In the genomic region with DNA sequence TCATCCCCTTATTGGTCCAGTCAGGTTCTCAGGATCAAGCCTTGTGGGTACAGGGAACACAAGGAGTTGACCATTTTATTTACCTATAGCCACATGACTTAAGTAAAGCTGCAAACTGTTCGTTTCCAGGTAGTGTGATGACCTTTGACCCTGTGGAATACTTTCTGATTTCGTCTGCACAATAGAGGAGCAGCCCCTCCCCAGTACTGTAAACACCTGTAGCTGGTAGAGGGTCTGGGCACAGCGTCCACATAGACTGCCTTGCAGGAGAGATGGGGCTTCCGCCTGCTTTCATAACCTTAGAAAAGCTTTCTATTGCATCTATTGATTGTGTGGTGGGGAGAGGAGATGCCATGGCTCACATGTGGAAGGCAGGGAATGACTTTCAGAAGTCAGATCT, we compare ENCODE assay signal across 15 mouse cellular contexts.
A peak's percentile ranks its signal among the peaks of the same experiment; 100 is the strongest.
DNase-seq lines count a peak whose midpoint lies in the region; ATAC-seq and TF ChIP-seq lines count a peak whose summit lies in the region.
"Had no signal": no experiment of that assay in that cellular context is flagged by ENCODE, and none has a peak within 500 bp of the region (broad histone marks: within the 10 kb centered on the region; RNA-seq: fewer than 3 reads in every experiment).

No protein-coding gene starts in this region.

- H3K27me3 ChIP-seq in forebrain, embryonic 13.5 days = no peaks in the 10 kb centered on the region
- no peaks in the 10 kb centered on the region for H3K27me3 ChIP-seq in forebrain, embryonic 12.5 days
- H3K27me3 ChIP-seq in myocyte (ENCODE audit: control insufficient read depth, insufficient read depth, insufficient read length) = no peaks in the 10 kb centered on the region
- no peaks in the 10 kb centered on the region for H3K27me3 ChIP-seq in stomach, postnatal 0 days (ENCODE audit: control insufficient read depth, insufficient read depth, low read length)
- H3K27me3 ChIP-seq: embryonic facial prominence, embryonic 12.5 days; embryonic facial prominence, embryonic 15.5 days; hindbrain, embryonic 13.5 days; intestine, embryonic 15.5 days had no signal

- TF ChIP-seq CTCF in stomach, postnatal 0 days (IDR thresholded peaks at IDR 0.05; ENCODE audit: low read depth) = no peak

- H3ac ChIP-seq in myocyte (ENCODE audit: control insufficient read depth, insufficient read length) = no peak overlapping the region

- peak overlapping the region; percentile 5; the same call in 1 of the 2 replicates for H3K4me2 ChIP-seq in forebrain, embryonic 13.5 days
- no peak overlapping the region for H3K4me2 ChIP-seq in forebrain, embryonic 12.5 days
- H3K4me2 ChIP-seq in myocyte (ENCODE audit: low read depth) = peak overlapping the region; percentile 50
- H3K4me2 ChIP-seq in stomach, postnatal 0 days (replicated peaks; ENCODE audit: low read depth) = no peak overlapping the region
- H3K4me2 ChIP-seq: embryonic facial prominence, embryonic 12.5 days; embryonic facial prominence, embryonic 15.5 days; heart, embryonic 11.5 days; hindbrain, embryonic 13.5 days; intestine, embryonic 15.5 days had no signal

- no peak for TF ChIP-seq EP300 in stomach, postnatal 0 days (optimal IDR thresholded peaks at IDR 0.05)

- no peak overlapping the region for H3K9ac ChIP-seq in forebrain, embryonic 13.5 days
- no peak overlapping the region for H3K9ac ChIP-seq in forebrain, embryonic 12.5 days
- no peak overlapping the region for H3K9ac ChIP-seq in stomach, postnatal 0 days (ENCODE audit: low read length)
- H3K9ac ChIP-seq: embryonic facial prominence, embryonic 12.5 days; embryonic facial prominence, embryonic 15.5 days; hindbrain, embryonic 13.5 days; intestine, embryonic 15.5 days had no signal

- ATAC-seq in forebrain, embryonic 13.5 days = no peak
- no peak for ATAC-seq in forebrain, embryonic 12.5 days (ENCODE audit: low FRiP score)
- peak; percentile 79 for ATAC-seq in stomach, postnatal 0 days (ENCODE audit: low FRiP score, low TSS enrichment)
- ATAC-seq: activated CD4-positive, CD25-positive, alpha-beta regulatory T cell, adult 4 months; intestine, embryonic 15.5 days had no signal

- no peaks in the 10 kb centered on the region for H3K36me3 ChIP-seq in forebrain, embryonic 13.5 days (ENCODE audit: poor library complexity, severe bottlenecking)
- H3K36me3 ChIP-seq in forebrain, embryonic 12.5 days (replicated peaks) = no peaks in the 10 kb centered on the region
- H3K36me3 ChIP-seq in myocyte (ENCODE audit: control insufficient read depth, insufficient read depth) = no peaks in the 10 kb centered on the region
- H3K36me3 ChIP-seq in stomach, postnatal 0 days (ENCODE audit: control insufficient read depth, insufficient read depth, low read length) = no peaks in the 10 kb centered on the region
- H3K36me3 ChIP-seq: embryonic facial prominence, embryonic 12.5 days; embryonic facial prominence, embryonic 15.5 days; hindbrain, embryonic 10.5 days; hindbrain, embryonic 13.5 days; intestine, embryonic 15.5 days had no signal

- DNase-seq in heart, adult 11 months = peak; percentile 86
- no peak for DNase-seq in heart, postnatal 14 days
- peak; percentile 35 for DNase-seq in stomach, postnatal 0 days (ENCODE audit: low spot score)
- no peak for DNase-seq in adrenal gland, adult 18-20 months (ENCODE audit: low spot score in 2 of 2)
- DNase-seq in spleen, postnatal 36 days (ENCODE audit: low spot score in 2 of 2) = no peak

- intact Hi-C loops in heart, postnatal 14 days (cut with DNase I) = loop anchor here (10.0 kb wide), 2 partner anchors 55 to 155 kb away; no protein-coding TSS in a partner anchor

- WGBS in forebrain, embryonic 13.5 days = 81% methylated on average over 4 of the region's 4 CpGs
- 86% methylated on average over 4 of the region's 4 CpGs for WGBS in forebrain, embryonic 12.5 days
- 46% methylated on average over 4 of the region's 4 CpGs for WGBS in stomach, postnatal 0 days

- H3K9me3 ChIP-seq in forebrain, embryonic 13.5 days (replicated peaks) = no peaks in the 10 kb centered on the region
- no peaks in the 10 kb centered on the region for H3K9me3 ChIP-seq in forebrain, embryonic 12.5 days
- no peaks in the 10 kb centered on the region for H3K9me3 ChIP-seq in stomach, postnatal 0 days (ENCODE audit: control insufficient read depth, low read length)
- H3K9me3 ChIP-seq: embryonic facial prominence, embryonic 12.5 days; embryonic facial prominence, embryonic 15.5 days; hindbrain, embryonic 10.5 days; hindbrain, embryonic 13.5 days; intestine, embryonic 15.5 days had no signal

- no peak for TF ChIP-seq POLR2A in myocyte (IDR thresholded peaks at IDR 0.05; ENCODE audit: insufficient read length, low read depth)

- H3K4me1 ChIP-seq in forebrain, embryonic 13.5 days = peaks cover 49% of the 10 kb centered on the region
- peaks cover 24% of the 10 kb centered on the region for H3K4me1 ChIP-seq in forebrain, embryonic 12.5 days
- H3K4me1 ChIP-seq in stomach, postnatal 0 days (replicated peaks; ENCODE audit: control insufficient read depth, insufficient read depth) = peaks cover 5% of the 10 kb centered on the region; the same call in 1 of the 2 replicates
- H3K4me1 ChIP-seq: intestine, embryonic 15.5 days had no signal

- no peaks in the 10 kb centered on the region for H3K79me2 ChIP-seq in myocyte (ENCODE audit: control insufficient read depth, insufficient read depth)

- H3K27ac ChIP-seq in forebrain, embryonic 13.5 days = peak overlapping the region; percentile 57
- no peak overlapping the region for H3K27ac ChIP-seq in forebrain, embryonic 12.5 days
- no peak overlapping the region for H3K27ac ChIP-seq in stomach, postnatal 0 days (replicated peaks)
- H3K27ac ChIP-seq: embryonic facial prominence, embryonic 12.5 days; embryonic facial prominence, embryonic 15.5 days; hindbrain, embryonic 10.5 days; hindbrain, embryonic 13.5 days; intestine, embryonic 15.5 days had no signal

- H3K4me3 ChIP-seq in forebrain, embryonic 13.5 days = no peak overlapping the region
- H3K4me3 ChIP-seq in forebrain, embryonic 12.5 days (replicated peaks) = no peak overlapping the region
- no peak overlapping the region for H3K4me3 ChIP-seq in myocyte
- H3K4me3 ChIP-seq in stomach, postnatal 0 days (ENCODE audit: low read depth, low read length) = no peak overlapping the region
- H3K4me3 ChIP-seq: embryonic facial prominence, embryonic 12.5 days; embryonic facial prominence, embryonic 15.5 days; hindbrain, embryonic 10.5 days; hindbrain, embryonic 13.5 days; intestine, embryonic 15.5 days had no signal

TF ChIP-seq in myocyte, 11 proteins besides CTCF, POLR2A, EP300 and RAD21:
- no peak for TF ChIP-seq MYOG (IDR thresholded peaks at IDR 0.05; ENCODE audit: control insufficient read depth in 1 of 3, insufficient read depth in 1 of 3, insufficient read length in 2 of 3, low read depth in 2 of 3)
- TF ChIP-seq TCF12 (IDR thresholded peaks at IDR 0.05; ENCODE audit: insufficient read depth, poor library complexity, severe bottlenecking) = no peak
TF ChIP-seq in myocyte: peak in this region for 0.

Comparison
In these comparisons a context has a peak if more than half of its experiments do, and no peak if none do; other contexts are left out.
1. H3K4me2 ChIP-seq: peak in forebrain, embryonic 13.5 days (single experiment) and myocyte (single experiment); none in forebrain, embryonic 12.5 days (single experiment) and stomach, postnatal 0 days (single experiment).
2. DNase-seq: peak in heart, adult 11 months (single experiment) and stomach, postnatal 0 days (single experiment); none in heart, postnatal 14 days (0 of 2), adrenal gland, adult 18-20 months (0 of 2) and spleen, postnatal 36 days (0 of 2).